Mouse (Mus musculus) ES-Bruce4 (cell line): ENCODE data around the gene Evi2b. TPM values are rescaled to one million over a fixed set of nuclear protein-coding genes. Genes with fewer than 3 reads are reported as not detected.

Source experiments
- H3K27ac ChIP-seq: 2 replicates; pipeline ENCODE4 v1.5.1; 2012; ENCODE audit warnings: low read length, inconsistent platforms; ENCODE audit not compliant: insufficient read depth
- H3K27me3 ChIP-seq: 2 replicates; pipeline ENCODE4 v1.6.1; 2012; ENCODE audit warnings: mild to moderate bottlenecking, low read length, inconsistent platforms; ENCODE audit not compliant: control insufficient read depth, poor library complexity, insufficient read depth, severe bottlenecking
- H3K36me3 ChIP-seq: 2 replicates; pipeline ENCODE4 v1.6.1; 2012; ENCODE audit warnings: inconsistent platforms, mild to moderate bottlenecking, low read length, moderate library complexity; ENCODE audit not compliant: control insufficient read depth, poor library complexity, insufficient read depth, severe bottlenecking
- H3K4me1 ChIP-seq: one replicate; pipeline ENCODE4 v1.8.1; 2011; ENCODE audit warnings: low read length; ENCODE audit not compliant: control insufficient read depth, insufficient read depth
- H3K4me3 ChIP-seq: 2 replicates; pipeline ENCODE4 v1.5.1; 2011; ENCODE audit warnings: low read depth, mild to moderate bottlenecking, low read length
- H3K9ac ChIP-seq: 2 replicates; pipeline ENCODE4 v1.6.1; 2012; ENCODE audit warnings: low read depth, mild to moderate bottlenecking, inconsistent platforms; ENCODE audit not compliant: poor library complexity, severe bottlenecking
- H3K9me3 ChIP-seq: replicated peaks from 2 replicates; pipeline ENCODE4 v1.6.1; 2012; ENCODE audit warnings: mild to moderate bottlenecking, low read length, inconsistent platforms; ENCODE audit not compliant: control insufficient read depth, poor library complexity, insufficient read depth, severe bottlenecking
- CTCF ChIP-seq: IDR thresholded peaks from one replicate; pipeline ENCODE4 v1.8.1; 2011; ENCODE audit warnings: low read depth, low read length
- EP300 ChIP-seq: IDR thresholded peaks from 2 replicates; pipeline ENCODE4 v1.6.1; 2011; ENCODE audit warnings: low read depth, low read length; ENCODE audit not compliant: insufficient read depth
- POLR2A ChIP-seq: IDR thresholded peaks from one replicate; pipeline ENCODE4 v1.8.1; 2011; ENCODE audit warnings: low read length; ENCODE audit not compliant: insufficient read depth
- polyA plus RNA-seq: library from polyadenylated mRNA; stranded (reverse); fragments of >200 nt; gene quantifications from 2 replicates; pipeline ENCODE4 v1.2.4, GENCODE M21; 2011; ENCODE audit warnings: low read depth; ENCODE audit not compliant: missing spikeins, insufficient read depth, insufficient read length

Gene Evi2b
- polyA plus RNA-seq, 1 experiment, result not detected

- no peak overlapping the region for H3K27ac ChIP-seq
- H3K27me3 ChIP-seq, result no peaks in the 10 kb centered on the region
- H3K36me3 ChIP-seq, result no peaks in the 10 kb centered on the region
- no peak overlapping the region for H3K4me3 ChIP-seq
- TF ChIP-seq CTCF (no peak), POLR2A (no peak), EP300 (no peak)
- H3K4me1 ChIP-seq, result no peaks in the 10 kb centered on the region
- no peak overlapping the region for H3K9ac ChIP-seq
- no peaks in the 10 kb centered on the region for H3K9me3 ChIP-seq
Observed at GRCm38 (mm10) chr11:79527015-79527738, 3.6 kb upstream of the Evi2b start.

- TF ChIP-seq POLR2A (no peak), EP300 (no peak), CTCF (no peak)
- Histone ChIP-seq H3K36me3 (no peaks in the 10 kb centered on the region), H3K9ac (no peak overlapping the region), H3K4me3 (no peak overlapping the region), H3K27ac (no peak overlapping the region), H3K9me3 (no peaks in the 10 kb centered on the region), H3K27me3 (no peaks in the 10 kb centered on the region), H3K4me1 (no peaks in the 10 kb centered on the region)
Observed at GRCm38 (mm10) chr11:79526549-79526948, 3.0 kb upstream of the Evi2b start.

GRCm38 (mm10) chr11:79524310-79524575 lies 681 bp upstream of the Evi2b start:
- H3K4me1 ChIP-seq, result no peaks in the 10 kb centered on the region
- H3K4me3 ChIP-seq, result no peak overlapping the region
- H3K27me3 ChIP-seq, result no peaks in the 10 kb centered on the region
- TF ChIP-seq POLR2A (no peak), CTCF (no peak), EP300 (no peak)
- no peak overlapping the region for H3K27ac ChIP-seq
- H3K9ac ChIP-seq, result no peak overlapping the region
- H3K36me3 ChIP-seq, result no peaks in the 10 kb centered on the region
- H3K9me3 ChIP-seq, result no peaks in the 10 kb centered on the region

- Histone ChIP-seq H3K4me1 (no peaks in the 10 kb centered on the region), H3K36me3 (no peaks in the 10 kb centered on the region), H3K9ac (no peak overlapping the region), H3K4me3 (no peak overlapping the region), H3K27me3 (no peaks in the 10 kb centered on the region), H3K27ac (no peak overlapping the region), H3K9me3 (no peaks in the 10 kb centered on the region)
- no peak for TF ChIP-seq EP300
- no peak for TF ChIP-seq POLR2A
- TF ChIP-seq CTCF, result no peak
Observed at GRCm38 (mm10) chr11:79522944-79523343, 618 bp downstream of the Evi2b start.

GRCm38 (mm10) chr11:79521930-79522329 lies 1.6 kb downstream of the Evi2b start:
- TF ChIP-seq EP300 (no peak), CTCF (no peak), POLR2A (no peak)
- no peaks in the 10 kb centered on the region for H3K9me3 ChIP-seq
- H3K27ac ChIP-seq, result no peak overlapping the region
- no peak overlapping the region for H3K9ac ChIP-seq
- H3K36me3 ChIP-seq, result no peaks in the 10 kb centered on the region
- H3K4me3 ChIP-seq, result no peak overlapping the region
- no peaks in the 10 kb centered on the region for H3K4me1 ChIP-seq
- H3K27me3 ChIP-seq, result no peaks in the 10 kb centered on the region

GRCm38 (mm10) chr11:79520772-79521171 lies 2.8 kb downstream of the Evi2b start:
- Histone ChIP-seq H3K27ac (no peak overlapping the region), H3K4me3 (no peak overlapping the region), H3K9me3 (no peaks in the 10 kb centered on the region), H3K27me3 (no peaks in the 10 kb centered on the region), H3K4me1 (no peaks in the 10 kb centered on the region), H3K9ac (no peak overlapping the region), H3K36me3 (no peaks in the 10 kb centered on the region)
- TF ChIP-seq CTCF, result no peak
- TF ChIP-seq POLR2A, result no peak
- TF ChIP-seq EP300, result no peak
